In the genomic region with DNA sequence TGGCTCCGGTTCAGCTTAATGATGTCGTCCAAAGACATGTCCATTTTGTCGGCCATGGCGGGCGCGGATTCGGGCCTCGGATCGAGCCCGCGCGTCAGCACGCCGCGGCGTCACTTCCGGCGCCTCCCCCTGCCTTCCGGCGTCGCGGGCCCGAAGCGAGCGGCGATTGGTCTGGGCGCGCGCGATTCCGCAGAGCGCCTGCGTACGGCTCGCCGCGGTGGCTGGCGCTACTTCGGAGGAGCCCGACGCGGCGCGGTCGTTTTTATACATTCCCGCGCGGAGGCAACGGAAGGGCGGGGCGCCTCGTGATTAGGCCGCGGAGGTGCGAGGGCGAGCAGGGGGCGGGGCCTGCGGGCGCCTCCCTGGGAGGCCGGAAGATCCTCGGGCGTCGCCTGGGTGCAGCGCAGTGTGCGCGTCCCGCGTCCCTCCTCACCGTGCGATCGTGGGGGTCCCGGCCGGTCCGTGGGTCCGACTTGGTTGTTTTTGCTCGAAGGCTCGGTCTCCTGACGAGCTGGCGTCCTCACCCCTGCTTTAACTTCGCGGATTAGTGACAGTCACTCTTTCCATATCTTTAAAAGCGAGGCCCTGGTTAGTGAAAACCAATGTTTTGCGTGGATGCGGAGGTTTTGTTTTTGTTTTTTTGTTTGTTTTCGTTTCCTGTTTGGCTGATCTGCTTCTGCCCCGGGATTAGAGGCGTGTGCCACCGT, we compare ENCODE assay signal across 8 mouse cellular contexts. TPM values are rescaled to one million over a fixed set of nuclear protein-coding genes. Genes with fewer than 3 reads are reported as not detected.
DNase-seq lines count a peak whose midpoint lies in the region; ATAC-seq and TF ChIP-seq lines count a peak whose summit lies in the region.

Gene Alyref, minus strand, starts transcription at position 83 of the 707 bp plus-strand sequence.
Gene Anapc11, plus strand, starts transcription at position 139 of the 707 bp plus-strand sequence.

- peaks cover 59% of the 10 kb centered on the region for H3K79me2 ChIP-seq in MEL (ENCODE audit: control insufficient read depth, insufficient read depth, low read length, poor library complexity)

- H3K9ac ChIP-seq in MEL (ENCODE audit: control insufficient read depth, low read depth, low read length, poor library complexity, severe bottlenecking) = peak within 1 kb of the TSS; percentile 99
- H3K9ac ChIP-seq in forebrain, postnatal 0 days = peak within 1 kb of the TSS; percentile 91
- H3K9ac ChIP-seq in lung, embryonic 15.5 days = peak within 1 kb of the TSS; percentile 97

- ATAC-seq in forebrain, postnatal 0 days = peak; percentile 99
- ATAC-seq in lung, embryonic 15.5 days (ENCODE audit: borderline replicate concordance, extremely low read depth, low FRiP score, low TSS enrichment) = peak; percentile 97

- peaks cover 5 to 39% of the 10 kb centered on the region in 2 experiments for H3K4me1 ChIP-seq in MEL (ENCODE audit: control insufficient read depth in 1 of 2, insufficient read depth in 2 of 2, low read length in 2 of 2)
- peaks cover 12% of the 10 kb centered on the region for H3K4me1 ChIP-seq in cerebellum, adult 2 months (ENCODE audit: control insufficient read depth, insufficient read depth, low read length)
- H3K4me1 ChIP-seq in forebrain, postnatal 0 days (ENCODE audit: insufficient read depth) = peaks cover 13% of the 10 kb centered on the region
- peaks cover 24% of the 10 kb centered on the region for H3K4me1 ChIP-seq in lung, embryonic 15.5 days

- peak in 1 of 3 experiments; percentile 9; a peak in 1 of 6 replicates for TF ChIP-seq CTCF in MEL (IDR thresholded peaks at IDR 0.05 in 2 of 3, conservative IDR thresholded peaks at IDR 0.05 in 1 of 3; ENCODE audit: control insufficient read depth in 1 of 3, insufficient read depth in 1 of 3, low read depth in 2 of 3, low read length in 3 of 3, poor library complexity in 1 of 3, severe bottlenecking in 1 of 3)
- TF ChIP-seq CTCF in cerebellum, adult 2 months (IDR thresholded peaks at IDR 0.05; ENCODE audit: borderline replicate concordance, insufficient read depth, low read depth, low read length) = no peak
- no peak for TF ChIP-seq CTCF in forebrain, postnatal 0 days (IDR thresholded peaks at IDR 0.05; ENCODE audit: low read depth)

- TF ChIP-seq EP300 in MEL (IDR thresholded peaks at IDR 0.05; ENCODE audit: low read depth in 1 of 2, low read length in 2 of 2) = peak in 1 of 2 experiments; percentile 62; a peak in 2 of 4 replicates

- peak; percentile 91 to 97 for TF ChIP-seq POLR2A in MEL (IDR thresholded peaks at IDR 0.05; ENCODE audit: control insufficient read depth in 1 of 2, insufficient read depth in 1 of 2, low read depth in 1 of 2, low read length in 2 of 2, poor library complexity in 1 of 2)
- no peak; the same call in 1 of the 2 replicates for TF ChIP-seq POLR2A in cerebellum, adult 2 months (IDR thresholded peaks at IDR 0.05; ENCODE audit: borderline replicate concordance, insufficient read depth, low read length)

- under 1% methylated on average over 87 of the region's 88 CpGs for whole genome bisulfite sequencing in cerebellum, adult 2 months
- 3% methylated on average over 88 of the region's 88 CpGs for WGBS in forebrain, postnatal 0 days
- under 1% methylated on average over 88 of the region's 88 CpGs for WGBS in lung, embryonic 15.5 days

- H3K36me3 ChIP-seq in MEL (ENCODE audit: control insufficient read depth in 1 of 2, insufficient read depth in 2 of 2, low read length in 2 of 2) = peaks cover 39 to 52% of the 10 kb centered on the region in 2 experiments
- peaks cover 55% of the 10 kb centered on the region for H3K36me3 ChIP-seq in forebrain, postnatal 0 days (ENCODE audit: insufficient read depth)
- H3K36me3 ChIP-seq in lung, embryonic 15.5 days = peaks cover 59% of the 10 kb centered on the region

- H3K27ac ChIP-seq in MEL (ENCODE audit: control insufficient read depth, low read depth, low read length) = peak within 1 kb of the TSS; percentile 92
- 0 out of 2 replicates have a peak within 1 kb of the TSS, but pooled peaks have one; percentile 50 for H3K27ac ChIP-seq in cerebellum, adult 2 months (ENCODE audit: insufficient read depth, low read length)
- H3K27ac ChIP-seq in forebrain, postnatal 0 days (ENCODE audit: low read depth, low read length) = peak within 1 kb of the TSS; percentile 85
- H3K27ac ChIP-seq in lung, embryonic 15.5 days = peak within 1 kb of the TSS; percentile 89

- peak; percentile 99 for DNase-seq in MEL (ENCODE audit: low read depth, low spot score)
- DNase-seq in cerebellum, adult 2 months = peak; percentile 92 to 95
- peak; percentile 98 for DNase-seq in forebrain, postnatal 0 days
- DNase-seq in heart, postnatal 4 days = peak; percentile 95
- DNase-seq in layer of hippocampus, adult 8-10 months (ENCODE audit: low spot score in 2 of 2) = peak; percentile 85 to 87
- DNase-seq in ovary, adult 18-20 months (ENCODE audit: low spot score) = peak; percentile 91
- peak; percentile 99 for DNase-seq in thymus, postnatal 0 days (ENCODE audit: low spot score)

- H3K4me2 ChIP-seq in forebrain, postnatal 0 days (ENCODE audit: low read depth) = peak within 1 kb of the TSS; percentile 93
- H3K4me2 ChIP-seq in lung, embryonic 15.5 days = peak within 1 kb of the TSS; percentile 91

- no peak for TF ChIP-seq RAD21 in MEL (IDR thresholded peaks at IDR 0.05; ENCODE audit: low read depth, low read length)

- no peaks in the 10 kb centered on the region for H3K9me3 ChIP-seq in MEL (replicated peaks; ENCODE audit: insufficient read depth, low read length)
- no peaks in the 10 kb centered on the region for H3K9me3 ChIP-seq in forebrain, postnatal 0 days (ENCODE audit: low read length)
- H3K9me3 ChIP-seq in lung, embryonic 15.5 days = no peaks in the 10 kb centered on the region

- H3K4me3 ChIP-seq in MEL (ENCODE audit: control insufficient read depth in 1 of 2, insufficient read depth in 1 of 2, low read depth in 2 of 2, low read length in 2 of 2) = peak within 1 kb of the TSS; percentile 89 to 95
- H3K4me3 ChIP-seq in cerebellum, adult 2 months (replicated peaks; ENCODE audit: insufficient read depth, low read depth, low read length) = peak within 1 kb of the TSS; percentile 81
- H3K4me3 ChIP-seq in forebrain, postnatal 0 days (ENCODE audit: low read depth, low read length) = peak within 1 kb of the TSS; percentile 80
- peak within 1 kb of the TSS; percentile 91 for H3K4me3 ChIP-seq in lung, embryonic 15.5 days

- H3K27me3 ChIP-seq in MEL (ENCODE audit: control insufficient read depth in 1 of 2, insufficient read depth in 2 of 2, low read length in 2 of 2) = no peaks in the 10 kb centered on the region
- H3K27me3 ChIP-seq in cerebellum, adult 2 months (ENCODE audit: control insufficient read depth, insufficient read depth, low read length) = no peaks in the 10 kb centered on the region
- no peaks in the 10 kb centered on the region for H3K27me3 ChIP-seq in forebrain, postnatal 0 days (ENCODE audit: insufficient read depth, low read length)
- H3K27me3 ChIP-seq in lung, embryonic 15.5 days = no peaks in the 10 kb centered on the region

TF ChIP-seq in MEL, 35 proteins besides CTCF, POLR2A, EP300 and RAD21 (continues in another document):
- TF ChIP-seq NELFE (IDR thresholded peaks at IDR 0.05; ENCODE audit: low read depth, low read length) = peak; percentile 89
- no peak for TF ChIP-seq UBTF (IDR thresholded peaks at IDR 0.05; ENCODE audit: borderline replicate concordance, insufficient read depth, low read depth, low read length)
- no peak for TF ChIP-seq JUND (IDR thresholded peaks at IDR 0.05; ENCODE audit: low read depth, low read length)
- TF ChIP-seq HCFC1 (IDR thresholded peaks at IDR 0.05; ENCODE audit: low read depth, low read length) = peak; percentile 89
- TF ChIP-seq ZKSCAN1 (IDR thresholded peaks at IDR 0.05; ENCODE audit: low read depth, low read length) = no peak
- peak; percentile 76; the same call in 1 of the 2 replicates for TF ChIP-seq ETS1 (IDR thresholded peaks at IDR 0.05; ENCODE audit: low read depth, low read length)
- peak; percentile 97 for TF ChIP-seq NRF1 (IDR thresholded peaks at IDR 0.05; ENCODE audit: insufficient read depth, low read depth, low read length, poor library complexity, severe bottlenecking)
- TF ChIP-seq RCOR1 (IDR thresholded peaks at IDR 0.05; ENCODE audit: low read depth, low read length) = peak; percentile 19; the same call in 1 of the 2 replicates
- TF ChIP-seq POLR2AphosphoS2 (IDR thresholded peaks at IDR 0.05; ENCODE audit: low read length) = peak; percentile 88
- peak; percentile 69 for TF ChIP-seq MXI1 (IDR thresholded peaks at IDR 0.05; ENCODE audit: low read depth, low read length)
- TF ChIP-seq ZNF384 (IDR thresholded peaks at IDR 0.05; ENCODE audit: low read depth, low read length) = no peak
- TF ChIP-seq BHLHE40 (IDR thresholded peaks at IDR 0.05; ENCODE audit: borderline replicate concordance, low read depth, low read length) = no peak
- no peak for TF ChIP-seq CHD1 (IDR thresholded peaks at IDR 0.05; ENCODE audit: low read depth, low read length)
- TF ChIP-seq TCF12 (IDR thresholded peaks at IDR 0.05; ENCODE audit: low read depth, low read length) = peak; percentile 66; the same call in 1 of the 2 replicates

RNA-seq across cellular contexts. Expression of gene Alyref, which starts in this region (rescaled TPM):
- total RNA-seq in MEL (2012; rRNA removed) = 1,072 and 1,078 TPM in 2 replicates
- 100 to 1,000 TPM in 1 of 2 experiments, not detected in 1; 600 TPM for polyA plus RNA-seq in MEL (2012; ENCODE audit: insufficient read depth in 1 of 2, insufficient read length in 2 of 2, low read depth in 1 of 2, low replicate concordance in 2 of 2, missing spikeins in 1 of 2)
- 42.6 and 51.8 TPM in 2 replicates for polyA plus RNA-seq in cerebellum, adult 2 months (2012; rRNA removed)
- total RNA-seq in forebrain, postnatal 0 days (2014; rRNA removed) = 99.8 and 111 TPM in 2 replicates
- 207 and 238 TPM in 2 replicates for polyA plus RNA-seq in forebrain, postnatal 0 days (2015; fragmentation: Nextera tagmentation; extraction: Ambion mirVana)
- 100 to 1,000 TPM; 134 TPM for total RNA-seq in heart, postnatal 4 days (2021)
- 10 to 100 TPM; 38.1 to 61.8 (median 52.9) TPM for total RNA-seq in layer of hippocampus, adult 8-10 months (2022)
- 511 and 543 TPM in 2 replicates for polyA plus RNA-seq in lung, embryonic 15.5 days (2015; fragmentation: Nextera tagmentation; extraction: Ambion mirVana)
- 571 and 587 TPM in 2 replicates for polyA plus RNA-seq in thymus, postnatal 0 days (2015; fragmentation: Nextera tagmentation; extraction: Ambion mirVana)

RNA-seq across cellular contexts. Expression of gene Anapc11, which starts in this region (rescaled TPM):
- total RNA-seq in MEL (2012; rRNA removed) = 97.3 and 130 TPM in 2 replicates
- 100 to 1,000 TPM in 1 of 2 experiments, not detected in 1; 120 TPM for polyA plus RNA-seq in MEL (2012; ENCODE audit: insufficient read depth in 1 of 2, insufficient read length in 2 of 2, low read depth in 1 of 2, low replicate concordance in 2 of 2, missing spikeins in 1 of 2)
- 168 and 178 TPM in 2 replicates for polyA plus RNA-seq in cerebellum, adult 2 months (2012; rRNA removed)
- 54.2 and 64.2 TPM in 2 replicates for total RNA-seq in forebrain, postnatal 0 days (2014; rRNA removed)
- 207 and 226 TPM in 2 replicates for polyA plus RNA-seq in forebrain, postnatal 0 days (2015; fragmentation: Nextera tagmentation; extraction: Ambion mirVana)
- total RNA-seq in heart, postnatal 4 days (2021) = 100 to 1,000 TPM; 117 to 118 TPM
- total RNA-seq in layer of hippocampus, adult 8-10 months (2022) = 10 to 100 TPM; 91.1 to 99.6 (median 93.6) TPM
- polyA plus RNA-seq in lung, embryonic 15.5 days (2015; fragmentation: Nextera tagmentation; extraction: Ambion mirVana) = 215 and 222 TPM in 2 replicates
- 158 and 179 TPM in 2 replicates for polyA plus RNA-seq in thymus, postnatal 0 days (2015; fragmentation: Nextera tagmentation; extraction: Ambion mirVana)

Comparison
In these comparisons a context has a peak if more than half of its experiments do, and no peak if none do; other contexts are left out.
1. Peak in every context shown above with its lines: DNase-seq, ATAC-seq, H3K4me3 ChIP-seq and H3K27ac ChIP-seq.